Mouse (Mus musculus): ENCODE measurements at regions not wholly inside any gene's neighbourhood (a gene's known extent, or its start where the extent isn't known, plus 50 kb on each side); places are given as distances from the start of the nearest gene placed in this dataset.

DNA sequence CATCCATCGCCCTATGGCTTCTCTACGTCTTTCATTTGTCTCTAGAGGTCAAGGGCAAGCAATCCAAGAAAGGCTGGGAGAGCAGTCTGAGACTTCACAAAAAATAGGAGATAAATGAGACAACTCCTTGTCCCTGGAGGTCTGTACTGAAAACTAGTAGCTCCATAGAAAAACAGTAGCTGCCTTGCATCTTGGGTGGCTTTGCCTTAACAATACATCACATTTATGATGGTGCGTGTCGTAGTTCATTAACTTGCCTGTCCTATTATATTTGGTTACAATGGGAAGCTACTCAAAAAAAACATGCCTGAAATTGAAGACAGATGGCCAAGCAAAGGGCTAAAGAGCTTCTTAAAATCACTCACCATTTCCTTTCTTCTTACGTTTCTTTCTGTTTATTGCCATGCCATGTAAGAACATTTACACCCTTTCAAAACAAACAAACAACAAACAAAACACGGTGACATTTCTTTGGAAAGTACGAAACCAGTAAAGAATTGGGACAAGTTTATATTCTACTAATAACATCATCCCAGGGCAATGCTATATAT, 211.2 kb upstream of the Hhip start:
- intact Hi-C loops (cut with DNase I) = no loop called here
- no peak for DNase-seq (ENCODE audit: low spot score in 2 of 2)

DNA sequence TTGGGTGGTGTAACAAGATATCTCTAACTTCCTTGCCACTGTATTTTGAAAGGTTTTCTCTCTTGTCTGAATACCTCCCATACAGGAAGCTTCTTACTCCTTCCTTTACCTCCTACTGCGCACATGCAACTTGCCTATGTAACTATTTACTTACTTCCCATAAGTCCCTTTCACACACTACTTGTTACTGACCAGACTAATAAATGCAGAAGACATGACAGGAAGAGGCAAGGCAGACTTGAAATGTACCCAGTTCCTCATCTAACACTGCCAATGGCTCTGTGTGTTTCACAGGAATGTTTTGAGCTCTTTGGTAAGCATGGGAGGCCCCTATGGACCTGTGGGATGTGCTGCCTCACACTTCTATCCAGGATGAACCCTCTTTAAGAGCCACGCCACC, 207.1 kb upstream of the Hhip start:
- DNase-seq (ENCODE audit: low spot score in 2 of 2) = no peak

DNA sequence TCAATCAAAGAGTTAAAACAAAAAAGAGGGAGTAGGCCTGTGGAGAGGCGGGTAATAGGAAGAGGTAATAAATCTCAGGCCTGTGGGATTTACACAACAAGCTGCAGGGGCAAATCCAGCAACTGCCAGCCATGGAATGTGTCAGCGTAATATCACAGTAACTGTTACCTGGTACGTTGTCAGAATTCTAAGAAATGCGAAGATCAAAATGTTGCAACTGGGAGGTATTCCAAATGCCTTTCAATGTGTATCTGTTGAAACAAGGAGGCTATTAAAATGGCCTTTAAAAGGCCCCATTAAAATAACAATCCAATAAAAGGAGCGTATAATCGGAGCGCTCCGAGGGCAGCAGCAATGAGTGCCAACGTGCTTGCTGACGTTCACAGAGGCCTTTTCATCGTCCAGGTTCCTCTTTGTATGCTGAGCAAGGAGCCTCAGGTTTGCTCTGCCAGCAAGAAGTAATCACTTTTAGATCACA, 205.7 kb upstream of the Hhip start:
- no peak for DNase-seq (ENCODE audit: low spot score in 2 of 2)
- intact Hi-C loops (cut with DNase I) = no loop called here

More for the DNA sequence above, 207.1 kb upstream of the Hhip start:
- intact Hi-C loops (cut with DNase I) = no loop called here

DNA sequence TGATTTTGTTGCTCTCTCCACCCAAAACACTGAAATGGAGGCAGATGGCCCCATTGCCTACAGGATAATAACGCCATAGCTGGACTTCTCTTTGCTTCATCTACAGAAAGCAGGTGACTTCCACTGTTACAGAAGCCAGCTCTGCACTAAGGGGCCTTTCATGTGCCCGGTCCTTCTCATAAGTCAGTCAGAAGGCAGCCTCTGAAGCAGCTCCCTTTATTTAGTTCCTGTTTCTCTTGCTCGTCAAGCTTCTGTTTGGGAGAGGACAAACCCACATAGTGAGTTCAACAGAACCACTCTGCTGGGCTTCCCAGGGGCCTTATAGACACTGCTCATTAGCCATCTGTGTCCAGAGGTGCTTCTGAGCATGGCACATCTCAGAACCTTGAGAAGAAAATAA, 205.1 kb upstream of the Hhip start:
- DNase-seq (ENCODE audit: low spot score in 2 of 2) = no peak
- intact Hi-C loops (cut with DNase I) = no loop called here

DNA sequence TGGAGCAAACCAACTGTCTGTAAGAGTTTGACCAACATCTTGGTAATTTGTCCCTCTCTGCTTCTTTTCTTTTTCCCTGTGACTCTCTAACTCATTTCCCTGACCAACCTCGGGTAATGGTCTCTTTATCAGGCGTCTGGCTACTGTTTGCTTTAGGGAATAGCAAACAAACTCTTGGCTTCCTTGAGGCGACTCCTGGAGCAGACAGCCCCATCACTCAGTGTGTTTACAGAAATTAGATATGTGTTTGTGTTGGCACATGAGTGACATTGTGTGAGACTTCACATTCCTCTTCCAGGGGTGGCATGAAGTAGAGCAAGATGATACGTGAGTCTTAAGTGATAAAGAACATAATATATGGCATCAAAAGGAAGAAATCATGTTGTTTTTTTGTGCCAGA, 195.7 kb upstream of the Hhip start:
- intact Hi-C loops (cut with DNase I) = no loop called here
- no peak for DNase-seq (ENCODE audit: low spot score in 2 of 2)

DNA sequence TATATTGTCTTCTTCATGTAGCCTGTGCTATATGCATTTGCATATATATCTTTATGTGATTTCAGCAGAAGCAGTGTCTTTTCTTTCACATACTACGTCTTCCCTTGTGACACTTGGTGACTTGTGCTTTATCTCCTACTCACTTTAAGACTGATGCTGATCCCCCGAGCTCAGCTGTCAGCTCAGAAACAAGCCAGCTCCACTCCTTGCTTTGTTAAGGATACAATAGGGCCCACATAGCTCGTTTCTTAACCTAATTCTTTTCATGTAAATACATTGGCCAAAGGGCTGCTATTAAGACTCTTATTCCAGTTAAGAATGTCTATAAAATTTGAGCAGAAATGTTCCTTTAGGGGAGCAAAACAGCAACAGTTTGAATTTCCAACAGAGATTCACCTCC, 193.8 kb upstream of the Hhip start:
- intact Hi-C loops (cut with DNase I) = no loop called here
- DNase-seq (ENCODE audit: low spot score in 2 of 2) = no peak

DNA sequence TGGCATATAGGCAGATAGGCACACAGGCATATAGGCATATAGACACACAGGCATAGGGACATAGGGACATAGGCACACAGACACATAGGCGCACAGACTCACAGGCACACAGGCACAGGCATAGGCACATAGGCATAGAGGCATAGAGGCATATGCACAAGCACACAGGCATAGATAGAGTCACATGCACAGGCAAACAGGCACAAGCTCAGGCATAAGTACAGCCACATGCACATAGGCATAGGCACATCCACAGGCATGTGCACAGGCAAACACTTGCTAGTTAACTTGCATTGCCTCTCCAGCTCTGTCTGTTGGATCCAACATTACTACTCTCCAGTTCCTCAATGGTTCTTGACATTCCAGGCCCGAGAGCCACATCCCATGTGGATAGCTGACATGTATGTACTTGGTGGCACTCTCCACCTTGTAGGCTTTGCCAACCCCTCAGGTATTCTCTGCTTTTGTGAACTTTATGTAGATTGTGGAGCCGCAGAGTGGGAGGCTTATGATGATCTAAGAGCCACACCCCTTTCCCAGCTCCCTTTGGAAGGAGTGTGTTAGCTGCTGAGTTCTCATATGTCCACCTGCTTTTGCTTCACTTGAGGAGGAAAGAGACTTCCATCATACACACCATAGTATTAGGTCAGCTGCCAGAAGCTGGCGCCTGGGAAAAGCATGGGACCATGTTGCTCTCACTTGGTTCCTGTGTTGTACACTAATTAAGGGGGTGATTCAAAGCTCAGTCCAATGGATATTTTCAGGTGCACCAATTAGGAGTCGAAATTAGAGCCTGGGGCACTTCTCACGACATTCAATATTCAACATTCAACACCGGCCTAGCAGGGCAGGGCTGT, 192.7 kb upstream of the Hhip start:
- no peak for DNase-seq (ENCODE audit: low spot score in 2 of 2)
- intact Hi-C loops (cut with DNase I) = no loop called here

DNA sequence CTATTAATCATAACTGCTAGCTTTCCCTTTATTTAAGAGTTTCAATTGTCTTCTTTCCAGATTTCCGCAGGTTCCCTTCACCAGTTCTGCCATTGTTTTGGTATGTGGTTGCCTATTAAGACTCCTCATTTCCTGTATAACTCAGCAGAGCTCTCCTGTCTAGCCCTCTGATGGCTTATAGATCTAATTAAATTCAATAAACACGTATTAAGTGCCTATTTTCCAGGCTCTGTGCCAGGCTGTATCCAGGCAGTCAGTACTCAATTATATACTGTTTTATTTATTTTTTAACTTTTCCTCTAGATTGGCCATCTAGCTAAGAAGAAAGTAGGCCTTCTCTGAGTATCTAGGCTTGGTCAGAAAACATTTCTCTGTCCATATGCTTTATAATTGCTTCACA, 192.0 kb upstream of the Hhip start:
- DNase-seq (ENCODE audit: low spot score in 2 of 2) = no peak
- intact Hi-C loops (cut with DNase I) = no loop called here

DNA sequence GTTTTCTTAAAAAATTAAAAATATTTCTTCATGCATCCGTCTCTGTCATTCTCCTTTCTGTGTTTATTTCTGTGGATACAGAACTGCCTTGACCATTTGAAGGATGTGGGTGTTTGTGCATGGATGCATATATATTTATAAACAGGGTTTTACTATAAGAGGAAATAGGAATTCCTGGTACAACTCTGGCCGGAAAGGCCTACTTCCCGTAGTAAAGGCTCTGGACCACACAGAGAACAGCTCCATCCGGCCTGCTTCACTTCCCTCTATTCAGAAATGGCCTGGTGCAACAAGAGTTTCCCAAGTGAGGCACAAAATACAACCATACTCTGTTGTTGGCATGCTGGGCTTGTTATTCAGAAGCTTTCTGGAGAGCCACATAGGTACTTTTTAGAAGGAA, 182.1 kb upstream of the Hhip start:
- DNase-seq (ENCODE audit: low spot score in 2 of 2) = no peak
- intact Hi-C loops (cut with DNase I) = no loop called here

DNA sequence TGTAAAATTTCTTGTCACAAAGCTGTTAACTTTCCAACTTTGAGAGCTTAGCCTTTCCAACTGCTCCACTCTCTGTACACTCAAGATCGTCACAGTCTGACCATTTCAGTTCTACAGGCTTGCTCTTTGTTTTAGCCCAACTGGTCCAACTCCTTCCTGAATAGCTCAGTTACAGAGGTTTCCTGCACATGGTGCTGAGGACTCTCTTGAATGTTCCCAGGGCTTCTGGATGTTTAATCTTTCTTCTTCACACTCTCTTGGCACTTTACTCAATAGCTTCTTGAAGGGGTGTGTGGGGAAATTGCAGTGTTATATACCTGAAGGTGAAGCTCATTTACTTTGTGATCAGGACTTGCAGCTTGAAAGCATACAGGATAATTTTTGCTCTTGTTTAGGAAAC, 152.6 kb upstream of the Hhip start:
- intact Hi-C loops (cut with DNase I) = no loop called here
- DNase-seq (ENCODE audit: low spot score in 2 of 2) = no peak

DNA sequence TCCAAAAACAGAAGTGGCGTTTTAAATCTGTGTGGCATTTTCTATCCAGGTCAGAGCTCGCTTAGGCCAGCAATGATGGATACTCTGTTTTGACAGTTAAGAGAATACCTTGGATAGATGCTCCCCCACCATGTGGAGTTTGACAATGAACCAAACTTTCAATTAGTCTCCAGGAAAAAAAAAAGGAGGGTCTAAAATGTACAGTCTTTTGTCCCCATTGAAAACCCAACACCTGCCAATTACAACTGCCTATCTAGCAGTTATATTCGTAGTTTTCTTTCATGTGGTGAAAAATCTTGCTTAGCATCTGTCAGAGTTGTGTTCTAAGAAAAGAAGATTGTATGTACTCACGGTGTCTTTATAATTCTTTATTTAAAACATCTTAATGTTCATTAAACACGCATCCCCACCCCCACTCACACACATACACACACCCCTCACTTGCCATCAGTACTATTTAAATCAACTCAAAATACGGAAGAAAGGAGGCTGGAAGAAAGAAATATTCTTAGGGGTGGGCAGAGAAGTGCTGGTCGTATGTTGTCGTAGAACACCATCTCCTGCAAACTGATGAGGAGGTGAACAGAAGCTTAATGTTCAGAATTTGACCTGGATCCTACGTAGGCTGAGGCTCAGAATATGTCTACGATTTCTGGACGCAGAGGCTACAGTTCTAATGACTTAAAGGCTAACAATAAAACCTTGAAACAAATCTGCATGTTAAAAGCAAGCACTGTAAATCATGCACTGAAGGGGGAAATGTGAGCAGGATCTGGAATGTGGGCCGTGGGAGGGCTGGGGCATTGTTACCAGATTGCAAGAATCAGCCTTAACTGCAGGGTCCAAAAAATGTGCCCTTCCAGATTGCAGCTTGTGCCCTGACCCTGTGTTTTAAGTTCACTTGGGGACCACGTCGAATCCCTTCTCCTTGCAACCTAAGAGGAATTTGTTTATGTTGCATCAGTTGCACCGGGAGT, 147.2 kb upstream of the Hhip start:
- DNase-seq (ENCODE audit: low spot score in 2 of 2) = no peak
- intact Hi-C loops (cut with DNase I) = no loop called here

DNA sequence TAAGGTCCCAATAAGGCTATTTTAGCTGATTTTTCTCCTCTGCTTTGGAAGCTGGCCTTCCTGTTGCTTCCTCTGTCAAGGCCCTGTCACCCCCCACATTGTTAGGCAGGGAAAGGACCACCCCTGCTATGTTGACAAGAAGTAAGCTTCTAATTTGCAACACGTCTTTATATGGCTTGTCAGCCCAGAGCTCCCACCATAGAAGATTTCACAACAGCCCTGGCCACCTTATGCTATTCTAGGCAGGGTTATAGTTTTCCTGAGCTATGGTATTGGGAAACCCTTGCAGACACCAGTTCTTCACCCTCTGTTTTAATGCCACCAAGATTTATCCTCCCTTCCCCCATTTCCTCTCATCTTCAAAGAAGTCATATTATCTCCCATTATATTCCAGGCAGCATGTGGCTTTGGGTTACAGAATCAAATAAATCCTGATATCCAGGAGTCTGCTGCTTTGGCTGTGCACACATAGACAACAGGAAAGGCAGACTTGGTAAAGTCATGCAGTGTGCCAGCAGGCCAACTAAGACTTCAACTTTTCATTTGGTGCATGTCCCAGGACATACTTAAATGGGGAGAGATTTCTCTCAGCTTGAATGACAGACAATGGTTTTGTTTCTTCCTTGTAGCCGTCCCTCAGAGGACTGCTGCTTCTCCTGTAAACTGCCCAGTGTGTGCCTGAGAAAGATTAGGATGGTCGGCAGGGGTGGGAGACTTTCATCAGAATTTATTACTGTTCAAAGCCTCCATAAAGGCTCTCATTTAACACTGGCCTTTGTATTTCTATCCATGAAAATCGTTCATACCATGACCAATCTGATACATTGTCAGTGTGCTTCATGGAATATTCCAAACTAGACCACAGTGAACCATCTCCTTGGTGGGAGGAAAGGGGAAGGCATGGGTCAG, 146.2 kb upstream of the Hhip start:
- intact Hi-C loops (cut with DNase I) = no loop called here
- DNase-seq (ENCODE audit: low spot score in 2 of 2) = no peak

DNA sequence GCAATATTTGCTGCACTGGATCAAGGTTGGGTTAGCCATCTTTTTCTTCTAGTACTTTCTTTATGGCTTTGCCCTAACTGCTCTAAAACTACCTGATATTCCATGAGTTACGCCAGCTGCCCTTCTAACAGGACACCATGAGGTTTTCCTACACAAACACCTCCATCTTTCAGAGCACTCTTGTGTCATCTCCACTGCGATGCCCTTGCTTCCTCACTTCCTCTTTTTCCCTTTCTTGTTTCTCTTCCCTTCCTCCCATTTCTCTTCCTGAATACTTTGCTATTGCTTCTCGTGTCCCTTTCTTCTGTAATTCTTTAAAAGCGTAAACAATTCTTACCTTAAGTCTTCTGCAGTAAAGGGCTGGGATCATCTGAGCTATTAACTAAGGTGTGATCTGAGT, 139.9 kb upstream of the Hhip start:
- intact Hi-C loops (cut with DNase I) = no loop called here
- DNase-seq (ENCODE audit: low spot score in 2 of 2) = no peak

DNA sequence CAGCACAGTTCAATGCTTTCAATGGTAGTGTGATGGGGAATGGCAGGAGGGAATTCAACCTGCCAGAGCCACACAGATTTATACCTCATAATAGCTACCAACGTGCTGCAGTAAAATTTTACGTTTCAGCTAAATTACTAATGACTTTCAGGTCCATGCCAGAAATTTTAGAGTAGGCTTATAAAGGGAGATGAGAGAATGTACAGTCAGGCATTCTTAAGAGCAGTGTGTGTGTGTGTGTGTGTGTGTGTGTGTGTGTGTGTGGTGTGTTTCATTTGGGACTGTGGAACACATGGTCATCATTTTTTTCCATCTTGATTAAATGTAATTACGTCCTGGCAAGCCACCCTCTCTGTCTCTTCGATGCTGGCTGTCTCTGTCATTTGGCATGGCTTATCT, 132.7 kb upstream of the Hhip start:
- DNase-seq (ENCODE audit: low spot score in 2 of 2) = peak in 1 of 2 experiments; percentile 24

DNA sequence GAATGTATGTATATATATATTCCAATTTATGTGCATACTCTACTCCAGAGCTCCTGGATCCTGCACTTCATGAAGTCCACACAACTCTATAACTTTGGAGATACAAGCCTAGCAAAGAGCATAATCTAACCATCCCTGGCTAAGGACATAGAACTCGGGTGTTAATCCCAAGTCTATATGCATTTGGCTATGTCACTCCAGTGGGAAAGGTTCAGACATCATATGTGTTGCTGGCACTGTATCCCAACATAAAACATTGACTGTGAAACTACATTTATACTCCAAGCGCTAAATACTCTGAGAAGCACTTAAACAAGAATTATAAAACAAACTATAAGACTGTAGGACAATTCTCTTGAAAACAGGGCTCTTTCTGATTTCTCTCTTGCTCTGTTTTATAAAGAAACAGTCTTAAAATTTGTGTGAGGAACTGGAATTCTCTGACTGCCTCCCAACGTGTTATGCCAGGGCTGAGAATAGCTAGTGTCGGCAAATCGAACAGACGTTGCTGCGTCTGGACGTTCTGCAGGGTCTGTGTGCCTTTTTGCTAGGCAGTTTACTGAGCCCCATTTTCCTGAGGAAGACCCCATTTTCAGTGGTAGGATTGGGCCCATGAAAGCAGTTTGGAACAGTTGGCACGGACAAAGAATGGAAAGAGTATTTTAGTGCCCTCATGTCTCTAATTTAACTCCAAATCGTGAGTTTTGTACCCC, 132.1 kb upstream of the Hhip start:
- DNase-seq (ENCODE audit: low spot score in 2 of 2) = peak; percentile 31 to 40

More for the DNA sequence above, 132.7 kb upstream of the Hhip start:
- intact Hi-C loops (cut with DNase I) = no loop called here

DNA sequence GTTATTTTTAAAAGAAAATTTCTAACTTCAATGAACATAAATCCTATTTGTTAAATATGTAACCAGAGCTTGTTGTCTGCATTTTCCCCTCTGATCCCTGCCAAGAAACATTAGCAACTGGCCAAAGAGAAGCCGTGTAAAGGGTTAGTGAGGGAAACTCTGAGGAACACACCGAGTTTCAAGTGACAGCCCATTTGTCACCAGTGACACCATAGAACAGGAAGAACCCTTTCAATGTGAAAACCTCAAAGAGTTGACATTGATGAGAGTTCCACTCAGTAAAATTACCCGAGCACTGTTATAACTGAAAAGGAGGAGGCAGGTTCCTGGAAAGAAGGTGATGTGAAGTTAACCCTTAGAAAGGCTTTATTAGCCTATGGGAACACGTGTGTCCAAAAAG, 127.5 kb upstream of the Hhip start:
- intact Hi-C loops (cut with DNase I) = no loop called here
- no peak for DNase-seq (ENCODE audit: low spot score in 2 of 2)

More for the DNA sequence above, 132.1 kb upstream of the Hhip start:
- intact Hi-C loops (cut with DNase I) = no loop called here

DNA sequence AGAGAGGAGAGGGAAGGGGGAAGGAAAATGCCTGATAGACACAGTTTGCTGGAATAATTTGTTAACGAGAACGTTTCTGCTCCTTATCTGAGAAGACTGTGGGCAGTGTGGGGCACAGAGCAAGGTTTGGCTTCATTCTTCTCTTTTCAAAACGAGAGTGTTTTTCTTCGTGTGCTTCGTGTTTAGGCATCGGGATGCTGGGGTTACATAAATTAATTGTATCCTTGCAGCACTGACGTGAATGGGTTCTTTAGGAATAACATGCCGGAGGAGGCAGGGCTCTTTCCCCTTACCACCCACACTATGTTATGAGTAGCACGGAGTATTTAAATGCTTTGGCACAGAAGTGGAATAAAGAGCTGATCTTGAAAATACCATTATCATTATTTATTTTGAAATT, 110.9 kb upstream of the Hhip start:
- DNase-seq (ENCODE audit: low spot score in 2 of 2) = peak; percentile 24 to 51
- intact Hi-C loops (cut with DNase I) = no loop called here

DNA sequence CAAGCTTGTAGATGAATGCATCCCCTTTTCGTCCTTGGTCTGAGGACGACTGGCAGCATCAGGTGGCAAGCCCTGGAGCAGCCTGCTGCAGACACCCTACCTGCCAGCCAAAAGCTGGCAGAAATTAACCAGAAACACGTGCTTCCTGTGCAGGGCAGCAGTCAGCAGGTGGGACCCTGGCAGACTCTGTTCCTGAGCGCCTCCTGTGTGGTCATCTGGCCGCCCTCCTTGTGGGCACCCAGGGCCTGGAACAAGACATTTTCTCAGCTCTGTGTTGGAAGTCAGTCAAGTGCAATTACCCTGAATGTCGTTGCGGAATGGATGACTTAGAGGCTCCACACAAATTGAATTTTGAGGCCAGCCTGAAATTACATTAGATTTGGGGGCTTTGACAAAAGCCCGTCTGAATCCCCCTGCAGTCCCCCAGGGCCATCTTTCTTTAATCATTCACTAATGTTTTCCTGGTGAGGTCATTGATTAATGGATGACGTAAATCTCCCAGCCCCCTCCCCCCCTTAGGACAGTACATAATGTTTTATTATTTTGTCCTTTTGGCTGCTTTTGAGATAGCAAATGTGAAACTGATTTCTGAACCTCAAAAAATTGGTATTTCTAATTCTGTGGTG, 91.8 kb upstream of the Hhip start:
- no peak for DNase-seq (ENCODE audit: low spot score in 2 of 2)

More for the DNA sequence above, 91.8 kb upstream of the Hhip start:
- intact Hi-C loops (cut with DNase I) = no loop called here
